Mouse (Mus musculus): ENCODE data around the gene Esrrb. TPM values are rescaled to one million over a fixed set of nuclear protein-coding genes. Genes with fewer than 3 reads are reported as not detected.

The Esrrb gene
- polyA plus RNA-seq, 1 experiment from 2014 or later, result 3.7 TPM

DNA sequence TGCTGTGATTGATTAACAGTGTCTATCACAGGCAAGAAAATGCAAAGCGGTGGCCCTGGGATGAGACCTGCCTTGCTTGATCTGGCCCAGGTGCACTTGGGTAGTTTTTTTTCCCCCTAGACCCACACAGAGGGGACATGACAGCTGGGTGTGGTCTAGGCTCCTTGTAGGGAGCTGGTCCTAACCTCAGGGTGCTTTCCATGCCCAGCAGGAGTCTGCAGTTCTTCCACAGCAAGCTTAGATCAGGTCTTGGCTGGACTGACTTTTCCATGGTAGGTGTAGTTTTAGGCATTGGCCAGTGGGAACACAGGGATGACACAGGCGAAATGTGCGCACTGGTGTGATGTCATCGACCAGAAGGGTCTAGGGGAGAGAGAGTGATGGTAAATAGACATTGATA is 136.2 kb downstream of the Esrrb start:
- ATAC-seq (ENCODE audit: low read depth), result no peak
- H3K9ac ChIP-seq (replicated peaks; ENCODE audit: low read depth, low read length), result no peak overlapping the region
- H3K27me3 ChIP-seq (ENCODE audit: control insufficient read depth, insufficient read depth, low read length), result no peaks in the 10 kb centered on the region
- no peak overlapping the region for H3K4me3 ChIP-seq (ENCODE audit: low read depth, low read length)
- H3K36me3 ChIP-seq (ENCODE audit: control insufficient read depth, insufficient read depth, low read length), result no peaks in the 10 kb centered on the region
- WGBS, result 91% methylated on average over 4 of the region's 4 CpGs
- 0 out of 2 replicates have a peak, but pooled peaks cover 3% of the 10 kb centered on the region for H3K4me1 ChIP-seq (ENCODE audit: control insufficient read depth, insufficient read depth, low read length)
- no peak overlapping the region for H3K27ac ChIP-seq (ENCODE audit: low read depth, low read length)
- H3K9me3 ChIP-seq (ENCODE audit: control insufficient read depth, low read length), result no peaks in the 10 kb centered on the region
- H3K4me2 ChIP-seq (ENCODE audit: low read depth, low read length), result no peak overlapping the region

- no peak for ATAC-seq (ENCODE audit: low read depth)
These were observed 137.8 kb downstream of the Esrrb start for GRCm38 (mm10) chr12:86498765-86499164.

DNA sequence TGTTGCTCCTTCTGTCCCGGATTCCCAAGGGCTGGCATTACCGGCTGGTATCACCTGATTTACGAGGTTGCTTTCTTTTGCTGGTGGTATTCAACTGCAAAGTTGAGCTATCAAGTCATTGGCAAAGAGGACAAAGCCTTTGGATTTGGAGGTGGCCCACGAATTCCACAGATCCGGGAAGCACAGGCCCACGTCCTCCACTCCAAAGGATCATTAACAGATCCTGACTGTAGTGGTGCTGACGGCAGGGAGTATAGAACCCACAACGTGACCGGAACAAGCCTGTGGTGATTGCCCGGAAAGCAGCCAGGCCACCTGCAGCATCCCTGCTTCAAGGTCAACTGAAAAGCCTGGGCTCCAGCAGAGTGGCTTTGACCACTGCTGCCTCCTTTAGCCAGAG is 140.8 kb downstream of the Esrrb start:
- no peak overlapping the region for H3K9ac ChIP-seq (replicated peaks; ENCODE audit: low read depth, low read length)
- ATAC-seq (ENCODE audit: low read depth), result no peak
- WGBS, result 43% methylated on average over 10 of the region's 10 CpGs

More at GRCm38 (mm10) chr12:86498765-86499164, 137.8 kb downstream of the Esrrb start:
- no peak overlapping the region for H3K4me2 ChIP-seq (ENCODE audit: low read depth, low read length)
- no peaks in the 10 kb centered on the region for H3K9me3 ChIP-seq (ENCODE audit: control insufficient read depth, low read length)
- no peaks in the 10 kb centered on the region for H3K36me3 ChIP-seq (ENCODE audit: control insufficient read depth, insufficient read depth, low read length)
- H3K27me3 ChIP-seq (ENCODE audit: control insufficient read depth, insufficient read depth, low read length), result no peaks in the 10 kb centered on the region
- H3K4me1 ChIP-seq (ENCODE audit: control insufficient read depth, insufficient read depth, low read length), result no peaks in the 10 kb centered on the region
- no peak overlapping the region for H3K27ac ChIP-seq (ENCODE audit: low read depth, low read length)
- no peak overlapping the region for H3K4me3 ChIP-seq (ENCODE audit: low read depth, low read length)
- 21% methylated on average over 6 of the region's 6 CpGs for WGBS
- no peak overlapping the region for H3K9ac ChIP-seq (replicated peaks; ENCODE audit: low read depth, low read length)

DNA sequence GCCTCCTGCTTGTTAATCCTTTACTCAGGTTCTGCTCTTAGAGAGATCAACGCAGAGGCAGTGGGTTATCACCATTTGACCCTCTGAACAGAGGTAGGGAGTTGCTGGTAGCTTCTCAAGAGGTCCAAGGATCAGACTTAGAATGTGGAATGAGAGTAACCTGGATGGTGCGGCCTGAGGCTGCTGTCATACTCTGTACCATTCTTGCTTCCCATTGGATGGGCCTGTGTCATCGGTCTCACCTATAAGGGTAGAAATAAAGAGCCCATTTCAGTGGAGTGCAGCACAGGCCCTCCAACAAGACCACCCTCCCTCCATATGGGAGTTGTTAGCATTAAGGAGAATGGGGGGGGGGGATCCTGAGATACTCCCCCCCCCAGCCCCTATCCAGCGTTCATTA is 143.0 kb downstream of the Esrrb start:
- no peaks in the 10 kb centered on the region for H3K36me3 ChIP-seq (ENCODE audit: control insufficient read depth, insufficient read depth, low read length)
- H3K27me3 ChIP-seq (ENCODE audit: control insufficient read depth, insufficient read depth, low read length), result no peaks in the 10 kb centered on the region
- ATAC-seq (ENCODE audit: low read depth), result no peak
- no peaks in the 10 kb centered on the region for H3K4me1 ChIP-seq (ENCODE audit: control insufficient read depth, insufficient read depth, low read length)
- 83% methylated on average over 4 of the region's 4 CpGs for WGBS
- H3K4me3 ChIP-seq (ENCODE audit: low read depth, low read length), result no peak overlapping the region
- no peaks in the 10 kb centered on the region for H3K9me3 ChIP-seq (ENCODE audit: control insufficient read depth, low read length)
- no peak overlapping the region for H3K27ac ChIP-seq (ENCODE audit: low read depth, low read length)
- H3K4me2 ChIP-seq (ENCODE audit: low read depth, low read length), result no peak overlapping the region
- no peak overlapping the region for H3K9ac ChIP-seq (replicated peaks; ENCODE audit: low read depth, low read length)

More for the DNA sequence above, 140.8 kb downstream of the Esrrb start:
- H3K4me3 ChIP-seq (ENCODE audit: low read depth, low read length), result no peak overlapping the region
- no peak overlapping the region for H3K4me2 ChIP-seq (ENCODE audit: low read depth, low read length)
- H3K27me3 ChIP-seq (ENCODE audit: control insufficient read depth, insufficient read depth, low read length), result no peaks in the 10 kb centered on the region
- no peaks in the 10 kb centered on the region for H3K36me3 ChIP-seq (ENCODE audit: control insufficient read depth, insufficient read depth, low read length)
- H3K27ac ChIP-seq (ENCODE audit: low read depth, low read length), result no peak overlapping the region
- H3K9me3 ChIP-seq (ENCODE audit: control insufficient read depth, low read length), result no peaks in the 10 kb centered on the region
- H3K4me1 ChIP-seq (ENCODE audit: control insufficient read depth, insufficient read depth, low read length), result no peaks in the 10 kb centered on the region

DNA sequence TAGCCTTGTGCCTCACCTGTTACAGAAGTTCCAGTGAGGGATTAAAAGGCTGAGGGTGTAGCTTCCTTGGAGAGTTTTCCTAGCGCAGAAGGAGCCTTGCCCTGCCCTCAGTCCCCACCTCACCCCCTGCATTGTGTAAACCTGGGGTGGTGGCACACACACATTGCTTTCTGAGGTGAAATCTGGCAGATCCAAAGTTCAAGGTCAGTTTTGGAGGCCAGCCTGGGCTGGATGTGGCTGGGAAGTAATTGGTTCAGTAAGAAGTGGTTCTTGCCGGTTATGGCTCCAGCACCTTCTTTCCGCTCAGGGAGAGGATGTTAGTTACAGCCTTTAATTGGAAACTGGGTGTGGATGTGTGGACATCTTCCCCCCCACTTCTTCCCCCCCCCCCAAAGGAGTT is 143.4 kb downstream of the Esrrb start:
- Histone ChIP-seq H3K27ac (ENCODE audit: low read depth, low read length) (no peak overlapping the region), H3K4me1 (ENCODE audit: control insufficient read depth, insufficient read depth, low read length) (0 out of 2 replicates have a peak, but pooled peaks cover 3% of the 10 kb centered on the region), H3K9ac (replicated peaks; ENCODE audit: low read depth, low read length) (no peak overlapping the region), H3K4me2 (ENCODE audit: low read depth, low read length) (no peak overlapping the region), H3K4me3 (ENCODE audit: low read depth, low read length) (no peak overlapping the region), H3K9me3 (ENCODE audit: control insufficient read depth, low read length) (no peaks in the 10 kb centered on the region), H3K36me3 (ENCODE audit: control insufficient read depth, insufficient read depth, low read length) (no peaks in the 10 kb centered on the region), H3K27me3 (ENCODE audit: control insufficient read depth, insufficient read depth, low read length) (no peaks in the 10 kb centered on the region)
- WGBS, result 95% methylated on average over 3 of the region's 3 CpGs
- no peak for ATAC-seq (ENCODE audit: low read depth)

GRCm38 (mm10) chr12:86507741-86508140 is 146.8 kb downstream of the Esrrb start:
- 0 out of 2 replicates have a peak, but pooled peaks cover 9% of the 10 kb centered on the region for H3K4me1 ChIP-seq (ENCODE audit: control insufficient read depth, insufficient read depth, low read length)
- H3K9me3 ChIP-seq (ENCODE audit: control insufficient read depth, low read length), result no peaks in the 10 kb centered on the region
- no peak for ATAC-seq (ENCODE audit: low read depth)
- no peak overlapping the region for H3K4me2 ChIP-seq (ENCODE audit: low read depth, low read length)
- no peaks in the 10 kb centered on the region for H3K27me3 ChIP-seq (ENCODE audit: control insufficient read depth, insufficient read depth, low read length)
- no peaks in the 10 kb centered on the region for H3K36me3 ChIP-seq (ENCODE audit: control insufficient read depth, insufficient read depth, low read length)
- H3K27ac ChIP-seq (ENCODE audit: low read depth, low read length), result no peak overlapping the region
- 88% methylated on average over 10 of the region's 10 CpGs for WGBS
- no peak overlapping the region for H3K4me3 ChIP-seq (ENCODE audit: low read depth, low read length)
- H3K9ac ChIP-seq (replicated peaks; ENCODE audit: low read depth, low read length), result no peak overlapping the region

GRCm38 (mm10) chr12:86508313-86508988 is 147.5 kb downstream of the Esrrb start:
- WGBS, result 69% methylated on average over 6 of the region's 6 CpGs
- Histone ChIP-seq H3K4me1 (ENCODE audit: control insufficient read depth, insufficient read depth, low read length) (0 out of 2 replicates have a peak, but pooled peaks cover 9% of the 10 kb centered on the region), H3K36me3 (ENCODE audit: control insufficient read depth, insufficient read depth, low read length) (no peaks in the 10 kb centered on the region), H3K27ac (ENCODE audit: low read depth, low read length) (no peak overlapping the region), H3K4me2 (ENCODE audit: low read depth, low read length) (no peak overlapping the region), H3K4me3 (ENCODE audit: low read depth, low read length) (no peak overlapping the region), H3K27me3 (ENCODE audit: control insufficient read depth, insufficient read depth, low read length) (no peaks in the 10 kb centered on the region), H3K9me3 (ENCODE audit: control insufficient read depth, low read length) (no peaks in the 10 kb centered on the region), H3K9ac (replicated peaks; ENCODE audit: low read depth, low read length) (no peak overlapping the region)
- ATAC-seq (ENCODE audit: low read depth), result no peak

GRCm38 (mm10) chr12:86509295-86510279 is 148.7 kb downstream of the Esrrb start:
- no peak overlapping the region for H3K9ac ChIP-seq (replicated peaks; ENCODE audit: low read depth, low read length)
- H3K27ac ChIP-seq (ENCODE audit: low read depth, low read length), result 0 out of 2 replicates have a peak overlapping the region, but pooled peaks have one; percentile 4
- 20% methylated on average over 13 of the region's 13 CpGs for WGBS
- no peak overlapping the region for H3K4me2 ChIP-seq (ENCODE audit: low read depth, low read length)
- 0 out of 2 replicates have a peak, but pooled peaks cover 9% of the 10 kb centered on the region for H3K4me1 ChIP-seq (ENCODE audit: control insufficient read depth, insufficient read depth, low read length)
- no peaks in the 10 kb centered on the region for H3K9me3 ChIP-seq (ENCODE audit: control insufficient read depth, low read length)
- peak; percentile 81 for ATAC-seq (ENCODE audit: low read depth)
- H3K36me3 ChIP-seq (ENCODE audit: control insufficient read depth, insufficient read depth, low read length), result no peaks in the 10 kb centered on the region
- no peak overlapping the region for H3K4me3 ChIP-seq (ENCODE audit: low read depth, low read length)
- H3K27me3 ChIP-seq (ENCODE audit: control insufficient read depth, insufficient read depth, low read length), result no peaks in the 10 kb centered on the region

- Histone ChIP-seq H3K9ac (replicated peaks; ENCODE audit: low read depth, low read length) (no peak overlapping the region), H3K27me3 (ENCODE audit: control insufficient read depth, insufficient read depth, low read length) (no peaks in the 10 kb centered on the region), H3K9me3 (ENCODE audit: control insufficient read depth, low read length) (no peaks in the 10 kb centered on the region), H3K36me3 (ENCODE audit: control insufficient read depth, insufficient read depth, low read length) (no peaks in the 10 kb centered on the region), H3K4me3 (ENCODE audit: low read depth, low read length) (no peak overlapping the region), H3K27ac (ENCODE audit: low read depth, low read length) (no peak overlapping the region), H3K4me2 (ENCODE audit: low read depth, low read length) (no peak overlapping the region), H3K4me1 (ENCODE audit: control insufficient read depth, insufficient read depth, low read length) (0 out of 2 replicates have a peak, but pooled peaks cover 9% of the 10 kb centered on the region)
- WGBS, result 80% methylated on average over 3 of the region's 3 CpGs
- no peak for ATAC-seq (ENCODE audit: low read depth)
These were observed 151.4 kb downstream of the Esrrb start for GRCm38 (mm10) chr12:86512335-86512734.

Data from neural tube, embryonic 14.5 days (tissue).